Mouse (Mus musculus): ENCODE data around the gene Mllt6.
A peak's percentile ranks its signal among the peaks of the same experiment; 100 is the strongest.
"Not testable (repeated sequence)": the region's sequence is repeated elsewhere in the genome, so short reads cannot be mapped to it uniquely, and the experiment has no call there.

The Mllt6 gene

GRCm38 (mm10) chr11:97714356-97714755 lies 51.1 kb downstream of the Mllt6 start:
- DNase-seq (ENCODE audit: low read depth in 2 of 2, low spot score in 2 of 2), result no peak

GRCm38 (mm10) chr11:97714784-97715760 lies 51.9 kb downstream of the Mllt6 start:
- DNase-seq (ENCODE audit: low read depth in 2 of 2, low spot score in 2 of 2), result no peak

- DNase-seq (ENCODE audit: low read depth in 2 of 2, low spot score in 2 of 2), result no peak
Observed at GRCm38 (mm10) chr11:97716021-97716420, 52.8 kb downstream of the Mllt6 start.

DNA sequence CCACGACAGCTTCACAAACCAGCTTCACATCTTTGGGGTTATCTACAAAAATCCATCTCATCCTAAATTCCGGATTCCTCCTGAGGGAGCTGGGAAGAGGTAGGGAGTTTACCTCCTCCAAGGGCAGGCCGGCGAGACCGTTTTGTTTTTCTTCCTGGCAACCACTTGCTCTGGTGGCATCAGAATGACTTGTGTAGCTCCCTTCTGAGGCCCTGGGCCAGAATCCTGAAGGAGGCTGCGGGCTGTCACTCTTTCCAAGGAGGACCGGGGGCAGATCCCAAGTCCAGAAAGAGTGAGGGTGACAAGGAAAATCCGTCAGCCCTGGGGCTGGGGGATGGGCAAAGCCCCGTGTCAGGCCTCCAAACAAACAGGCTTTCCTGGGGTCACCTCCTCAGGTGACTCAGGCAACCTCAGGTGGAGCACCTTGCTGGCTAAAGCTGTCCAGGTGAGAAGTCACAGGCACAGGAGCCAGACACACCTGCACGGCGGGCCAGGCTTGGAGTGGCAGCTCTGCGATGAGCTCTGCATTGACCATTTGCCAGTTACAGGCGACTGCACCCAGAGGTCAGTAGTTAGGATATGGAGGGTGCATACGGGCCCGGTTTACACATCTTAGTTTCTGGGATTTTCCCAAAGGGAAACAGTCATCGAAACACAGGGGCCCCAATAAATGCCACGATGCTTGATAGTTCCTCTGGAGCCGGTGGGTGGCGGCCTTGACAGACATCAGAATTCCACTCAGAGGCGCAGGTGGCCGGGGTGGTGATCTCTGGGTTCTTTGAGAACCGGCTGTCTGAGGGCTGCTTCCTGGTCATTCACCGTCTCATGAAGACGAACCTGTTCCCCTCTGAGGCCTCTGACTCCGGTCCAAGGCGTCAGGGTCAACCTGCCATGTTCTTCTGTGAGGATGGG lies 54.4 kb downstream of the Mllt6 start:
- no peak for DNase-seq (ENCODE audit: low read depth in 2 of 2, low spot score in 2 of 2)

GRCm38 (mm10) chr11:97718281-97718860 lies 55.2 kb downstream of the Mllt6 start:
- peak; percentile 57 to 60 for DNase-seq (ENCODE audit: low read depth in 2 of 2, low spot score in 2 of 2)

DNA sequence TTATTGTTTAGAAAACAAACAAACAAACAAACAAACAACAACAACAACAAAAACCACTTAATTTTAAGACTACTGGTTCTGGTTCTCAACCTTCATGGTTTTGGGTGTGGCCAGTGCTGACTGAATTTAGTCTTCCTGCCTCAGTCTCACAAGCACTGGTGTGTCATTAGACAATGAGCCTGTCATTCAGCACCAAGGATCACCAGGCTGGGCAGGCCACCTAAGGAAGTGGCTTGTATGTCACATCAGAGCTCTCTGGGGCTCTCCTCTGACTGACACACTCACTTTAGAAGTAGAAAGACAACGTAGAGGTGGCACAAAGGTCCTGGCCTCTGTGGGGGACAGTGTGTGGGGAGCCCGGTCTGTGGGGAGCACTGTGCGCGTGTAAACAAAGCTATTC lies 55.8 kb downstream of the Mllt6 start:
- peak in 1 of 2 experiments; percentile 28 for DNase-seq (ENCODE audit: low read depth in 2 of 2, low spot score in 2 of 2)

- DNase-seq (ENCODE audit: low read depth in 2 of 2, low spot score in 2 of 2), result no peak
Observed at GRCm38 (mm10) chr11:97721338-97721737, 58.1 kb downstream of the Mllt6 start.

GRCm38 (mm10) chr11:97723709-97724108 lies 60.5 kb downstream of the Mllt6 start:
- DNase-seq (ENCODE audit: low read depth in 2 of 2, low spot score in 2 of 2), result no peak

- peak in 1 of 2 experiments; percentile 57 for DNase-seq (ENCODE audit: low read depth in 2 of 2, low spot score in 2 of 2)
Observed at GRCm38 (mm10) chr11:97728311-97728710, 65.1 kb downstream of the Mllt6 start.

- peak in 1 of 2 experiments; percentile 14 for DNase-seq (ENCODE audit: low read depth in 2 of 2, low spot score in 2 of 2)
Observed at GRCm38 (mm10) chr11:97728730-97729129, 65.5 kb downstream of the Mllt6 start.

GRCm38 (mm10) chr11:97733689-97734088 lies 70.5 kb downstream of the Mllt6 start:
- DNase-seq (ENCODE audit: low read depth in 2 of 2, low spot score in 2 of 2), result no peak

- DNase-seq (ENCODE audit: low read depth in 2 of 2, low spot score in 2 of 2), result not testable (repeated sequence)
Observed at GRCm38 (mm10) chr11:97734810-97735209, 71.6 kb downstream of the Mllt6 start.

Data from CD8-positive naive resting alpha-beta T cell, adult 2 months (primary cell).